Mouse (Mus musculus): ENCODE data around the gene Laptm5. TPM values are rescaled to one million over a fixed set of nuclear protein-coding genes. Genes with fewer than 3 reads are reported as not detected.

Gene Laptm5
- total and polyA plus RNA-seq, 3 experiments = 101 to 696 (median 234) TPM

- Histone ChIP-seq H3K4me1 (ENCODE audit: control insufficient read depth in 1 of 2, insufficient read depth in 2 of 2, low read length in 2 of 2) (peaks cover 17 to 65% of the 10 kb centered on the region in 2 experiments), H3K79me2 (ENCODE audit: control insufficient read depth, insufficient read depth, low read length, poor library complexity) (no peaks in the 10 kb centered on the region; the same call in 1 of the 2 replicates), H3K27me3 (ENCODE audit: control insufficient read depth in 1 of 2, insufficient read depth in 2 of 2, low read length in 2 of 2) (no peaks in the 10 kb centered on the region), H3K27ac (ENCODE audit: control insufficient read depth, low read depth, low read length) (no peak overlapping the region), H3K4me3 (ENCODE audit: control insufficient read depth in 1 of 2, insufficient read depth in 1 of 2, low read depth in 2 of 2, low read length in 2 of 2) (no peak overlapping the region), H3K9me3 (replicated peaks; ENCODE audit: insufficient read depth, low read length) (no peaks in the 10 kb centered on the region), H3K9ac (ENCODE audit: control insufficient read depth, low read depth, low read length, poor library complexity, severe bottlenecking) (no peak overlapping the region), H3K36me3 (ENCODE audit: control insufficient read depth in 1 of 2, insufficient read depth in 2 of 2, low read length in 2 of 2) (peaks cover 0 to 40% of the 10 kb centered on the region in 2 experiments; a peak in 2 of 4 replicates)
- TF ChIP-seq BHLHE40 (IDR thresholded peaks at IDR 0.05; ENCODE audit: borderline replicate concordance, low read depth, low read length) (peak; percentile 77; the same call in 1 of the 2 replicates), USF2 (IDR thresholded peaks at IDR 0.05; ENCODE audit: borderline replicate concordance in 1 of 2, insufficient read depth in 1 of 2, low read depth in 1 of 2, low read length in 2 of 2) (no peak)
- no peak for DNase-seq (ENCODE audit: low read depth, low spot score)
Observed at GRCm38 (mm10) chr4:130905882-130906281, 7.0 kb upstream of the Laptm5 start.

GRCm38 (mm10) chr4:130906296-130906695 is 6.6 kb upstream of the Laptm5 start:
- no peak overlapping the region for H3K4me3 ChIP-seq (ENCODE audit: control insufficient read depth in 1 of 2, insufficient read depth in 1 of 2, low read depth in 2 of 2, low read length in 2 of 2)
- H3K9ac ChIP-seq (ENCODE audit: control insufficient read depth, low read depth, low read length, poor library complexity, severe bottlenecking) = no peak overlapping the region
- no peaks in the 10 kb centered on the region for H3K9me3 ChIP-seq (replicated peaks; ENCODE audit: insufficient read depth, low read length)
- no peak for DNase-seq (ENCODE audit: low read depth, low spot score)
- H3K27me3 ChIP-seq (ENCODE audit: control insufficient read depth in 1 of 2, insufficient read depth in 2 of 2, low read length in 2 of 2) = no peaks in the 10 kb centered on the region
- H3K4me1 ChIP-seq (ENCODE audit: control insufficient read depth in 1 of 2, insufficient read depth in 2 of 2, low read length in 2 of 2) = peaks cover 21 to 65% of the 10 kb centered on the region in 2 experiments
- H3K27ac ChIP-seq (ENCODE audit: control insufficient read depth, low read depth, low read length) = no peak overlapping the region
- peaks cover 0 to 44% of the 10 kb centered on the region in 2 experiments; a peak in 2 of 4 replicates for H3K36me3 ChIP-seq (ENCODE audit: control insufficient read depth in 1 of 2, insufficient read depth in 2 of 2, low read length in 2 of 2)
- H3K79me2 ChIP-seq (ENCODE audit: control insufficient read depth, insufficient read depth, low read length, poor library complexity) = no peaks in the 10 kb centered on the region; the same call in 1 of the 2 replicates
- TF ChIP-seq MYC (IDR thresholded peaks at IDR 0.05; ENCODE audit: low read depth, low read length) (no peak), MXI1 (IDR thresholded peaks at IDR 0.05; ENCODE audit: low read depth, low read length) (no peak), NRF1 (IDR thresholded peaks at IDR 0.05; ENCODE audit: insufficient read depth, low read depth, low read length, poor library complexity, severe bottlenecking) (no peak), ZNF384 (IDR thresholded peaks at IDR 0.05; ENCODE audit: low read depth, low read length) (no peak), POLR2A (IDR thresholded peaks at IDR 0.05; ENCODE audit: control insufficient read depth in 1 of 2, insufficient read depth in 1 of 2, low read depth in 1 of 2, low read length in 2 of 2, poor library complexity in 1 of 2) (no peak), USF1 (IDR thresholded peaks at IDR 0.05; ENCODE audit: low read depth, low read length) (no peak), MAX (IDR thresholded peaks at IDR 0.05; ENCODE audit: low read length) (no peak), HCFC1 (IDR thresholded peaks at IDR 0.05; ENCODE audit: low read depth, low read length) (no peak), CHD2 (IDR thresholded peaks at IDR 0.05; ENCODE audit: low read length) (no peak), SMC3 (IDR thresholded peaks at IDR 0.05; ENCODE audit: low read depth, low read length) (no peak), ETS1 (IDR thresholded peaks at IDR 0.05; ENCODE audit: low read depth, low read length) (no peak), TBP (IDR thresholded peaks at IDR 0.05; ENCODE audit: low read depth, low read length) (no peak), E2F4 (IDR thresholded peaks at IDR 0.05; ENCODE audit: borderline replicate concordance, low read depth, low read length) (no peak), UBTF (IDR thresholded peaks at IDR 0.05; ENCODE audit: borderline replicate concordance, insufficient read depth, low read depth, low read length) (no peak), EP300 (IDR thresholded peaks at IDR 0.05; ENCODE audit: low read depth in 1 of 2, low read length in 2 of 2) (no peak)

Data from MEL (cell line).